Mouse (Mus musculus) C2C12 (cell line): ENCODE measurements at regions not wholly inside any gene's neighbourhood (a gene's known extent, or its start where the extent isn't known, plus 50 kb on each side); places are given as distances from the start of the nearest gene placed in this dataset.

Experiments
- CEBPB ChIP-seq: IDR thresholded peaks from one replicate; pipeline ENCODE4 v1.6.1; 2011; ENCODE audit warnings: low read depth, mild to moderate bottlenecking, control low read depth, moderate library complexity
- CTCF ChIP-seq: IDR thresholded peaks from one replicate; pipeline ENCODE4 v1.5.1; 2011; ENCODE audit not compliant: control insufficient read depth, insufficient read depth, insufficient read length
- MAX ChIP-seq: IDR thresholded peaks from one replicate; pipeline ENCODE4 v1.6.1; 2011; ENCODE audit warnings: mild to moderate bottlenecking, control low read depth
- MYOD1 ChIP-seq: IDR thresholded peaks from one replicate; pipeline ENCODE4 v1.6.1; 2011; ENCODE audit warnings: low read depth; ENCODE audit not compliant: control insufficient read depth, insufficient read length
- MYOG ChIP-seq: IDR thresholded peaks from one replicate; pipeline ENCODE4 v1.6.1; 2011; ENCODE audit not compliant: control insufficient read depth, insufficient read length; ENCODE audit errors: extremely low read depth
- USF1 ChIP-seq: IDR thresholded peaks from one replicate; pipeline ENCODE4 v1.6.1; 2011; ENCODE audit warnings: low read depth, mild to moderate bottlenecking, control low read depth, moderate library complexity

GRCm38 (mm10) chr13:101049511-101049910 lies 216.3 kb upstream of the Slc30a5 start:
- no peak for TF ChIP-seq CTCF
- no peak for TF ChIP-seq MAX
- no peak for TF ChIP-seq MYOD1
- TF ChIP-seq USF1, result no peak
- TF ChIP-seq MYOG, result no peak
- TF ChIP-seq CEBPB, result no peak
